ENCODE assay signal across 13 mouse cellular contexts in genomic region chr5:120680918-120681317, GRCm38 (mm10). TPM values are rescaled to one million over a fixed set of nuclear protein-coding genes. Genes with fewer than 3 reads are reported as not detected.
DNase-seq lines count a peak whose midpoint lies in the region; ATAC-seq lines count a peak whose summit lies in the region.
"Had no signal": no experiment of that assay in that cellular context is flagged by ENCODE, and none has a peak within 500 bp of the region (broad histone marks: within the 10 kb centered on the region; RNA-seq: fewer than 3 reads in every experiment).

No protein-coding gene starts in this region.

- no peaks in the 10 kb centered on the region for H3K36me3 ChIP-seq in embryonic facial prominence, embryonic 10.5 days (replicated peaks)
- H3K36me3 ChIP-seq in forebrain, embryonic 16.5 days (ENCODE audit: control insufficient read depth, insufficient read depth) = peaks cover 7% of the 10 kb centered on the region; the same call in 1 of the 2 replicates
- no peaks in the 10 kb centered on the region for H3K36me3 ChIP-seq in midbrain, embryonic 12.5 days

- H3K9me3 ChIP-seq in embryonic facial prominence, embryonic 10.5 days = no peaks in the 10 kb centered on the region
- no peaks in the 10 kb centered on the region for H3K9me3 ChIP-seq in forebrain, embryonic 16.5 days (ENCODE audit: control insufficient read depth, low read length)
- no peaks in the 10 kb centered on the region for H3K9me3 ChIP-seq in midbrain, embryonic 12.5 days
- H3K9me3 ChIP-seq: G1E had no signal

- peak; percentile 73 for DNase-seq in left cerebral cortex, postnatal 4 days
- no peak for DNase-seq in left cerebral cortex, adult 11 months (ENCODE audit: low spot score)
- no peak for DNase-seq in embryonic facial prominence, embryonic 10.5 days (ENCODE audit: low spot score)
- no peak for DNase-seq in natural killer cell, adult 2 months (ENCODE audit: low spot score in 2 of 2)
- no peak for DNase-seq in thymus, postnatal 10 days (ENCODE audit: low spot score in 2 of 2)
- DNase-seq in urinary bladder, postnatal 10 days (ENCODE audit: low spot score) = no peak

- peaks cover 60% of the 10 kb centered on the region for H3K27me3 ChIP-seq in embryonic facial prominence, embryonic 10.5 days (replicated peaks; ENCODE audit: low read depth, poor library complexity, severe bottlenecking)
- 0 out of 2 replicates have a peak, but pooled peaks cover 3% of the 10 kb centered on the region for H3K27me3 ChIP-seq in forebrain, embryonic 16.5 days (replicated peaks; ENCODE audit: control insufficient read depth, insufficient read depth, low read length)
- H3K27me3 ChIP-seq in midbrain, embryonic 12.5 days = peaks cover 51% of the 10 kb centered on the region

- peaks cover 40% of the 10 kb centered on the region for H3K4me1 ChIP-seq in embryonic facial prominence, embryonic 10.5 days
- peaks cover 20% of the 10 kb centered on the region for H3K4me1 ChIP-seq in forebrain, embryonic 16.5 days (replicated peaks; ENCODE audit: control insufficient read depth, insufficient read depth, low read length)
- peaks cover 25% of the 10 kb centered on the region for H3K4me1 ChIP-seq in midbrain, embryonic 12.5 days

- WGBS in embryonic facial prominence, embryonic 10.5 days = 87% methylated on average over 18 of the region's 18 CpGs
- 72% methylated on average over 18 of the region's 18 CpGs for WGBS in forebrain, embryonic 16.5 days
- 86% methylated on average over 18 of the region's 18 CpGs for WGBS in midbrain, embryonic 12.5 days

- intact Hi-C loops in left cerebral cortex, postnatal 4 days (cut with DNase I) = no loop called here

- ATAC-seq in forebrain, embryonic 16.5 days = 0 out of 2 replicates have a peak, but pooled peaks have one; percentile 8
- no peak for ATAC-seq in midbrain, embryonic 12.5 days (ENCODE audit: low FRiP score, low read depth)

- no peak overlapping the region for H3K9ac ChIP-seq in forebrain, embryonic 16.5 days (replicated peaks; ENCODE audit: low read depth, low read length)
- no peak overlapping the region for H3K9ac ChIP-seq in midbrain, embryonic 12.5 days (replicated peaks)

- H3K4me2 ChIP-seq in forebrain, embryonic 16.5 days (ENCODE audit: low read length) = no peak overlapping the region
- peak overlapping the region; percentile 44 for H3K4me2 ChIP-seq in midbrain, embryonic 12.5 days (replicated peaks)

- peak overlapping the region; percentile 87 for H3K27ac ChIP-seq in embryonic facial prominence, embryonic 10.5 days (replicated peaks)
- H3K27ac ChIP-seq in forebrain, embryonic 16.5 days (ENCODE audit: low read length) = 0 out of 2 replicates have a peak overlapping the region, but pooled peaks have one; percentile 57
- peak overlapping the region; percentile 87 for H3K27ac ChIP-seq in midbrain, embryonic 12.5 days (replicated peaks)

- H3K4me3 ChIP-seq in embryonic facial prominence, embryonic 10.5 days = peak overlapping the region; percentile 62
- no peak overlapping the region for H3K4me3 ChIP-seq in forebrain, embryonic 16.5 days (replicated peaks; ENCODE audit: low read length)
- H3K4me3 ChIP-seq in midbrain, embryonic 12.5 days = 0 out of 2 replicates have a peak overlapping the region, but pooled peaks have one; percentile 18
- H3K4me3 ChIP-seq: myocyte had no signal

RNA-seq across cellular contexts. Expression of gene Dtx1, which starts 30.8 kb away (rescaled TPM):
- 100 to 1,000 TPM; 122 to 124 TPM for total RNA-seq in left cerebral cortex, postnatal 4 days (2021)
- polyA plus RNA-seq in embryonic facial prominence, embryonic 10.5 days (2016; fragmentation: Nextera tagmentation; extraction: Ambion mirVana) = 1.8 and 2.2 TPM in 2 replicates
- 43.4 and 44.1 TPM in 2 replicates for polyA plus RNA-seq in forebrain, embryonic 16.5 days (2015; fragmentation: Nextera tagmentation; extraction: Ambion mirVana)
- polyA plus RNA-seq in midbrain, embryonic 12.5 days (2016; fragmentation: Nextera tagmentation; extraction: Ambion mirVana) = 17.1 and 18.4 TPM in 2 replicates
- polyA plus RNA-seq: myocyte had no signal

RNA-seq across cellular contexts. Expression of gene Rasal1, which starts 32.3 kb away (rescaled TPM):
- 10 to 100 TPM; 42.2 to 54.6 TPM for total RNA-seq in left cerebral cortex, postnatal 4 days (2021)
- 0.07 and 0.14 TPM in 2 replicates for polyA plus RNA-seq in embryonic facial prominence, embryonic 10.5 days (2016; fragmentation: Nextera tagmentation; extraction: Ambion mirVana)
- polyA plus RNA-seq in forebrain, embryonic 16.5 days (2015; fragmentation: Nextera tagmentation; extraction: Ambion mirVana) = 5.3 and 6.3 TPM in 2 replicates
- not detected in 2 replicates for polyA plus RNA-seq in midbrain, embryonic 12.5 days (2016; fragmentation: Nextera tagmentation; extraction: Ambion mirVana)
- total RNA-seq: gastrocnemius, adult 8-10 months had no signal
- polyA plus RNA-seq: lung, postnatal 0 days had no signal

RNA-seq across cellular contexts. Expression of gene Cfap73, which starts 46.9 kb away (rescaled TPM):
- under 1 TPM in 1 of 2 experiments, not detected in 1; 0.40 TPM for total RNA-seq in left cerebral cortex, postnatal 4 days (2021)
- 0.27 TPM in 1 of 2 replicates, not detected in the other for polyA plus RNA-seq in embryonic facial prominence, embryonic 10.5 days (2016; fragmentation: Nextera tagmentation; extraction: Ambion mirVana)
- polyA plus RNA-seq in forebrain, embryonic 16.5 days (2015; fragmentation: Nextera tagmentation; extraction: Ambion mirVana) = 0.39 and 0.46 TPM in 2 replicates
- polyA plus RNA-seq in midbrain, embryonic 12.5 days (2016; fragmentation: Nextera tagmentation; extraction: Ambion mirVana) = not detected in 2 replicates
- total RNA-seq: G1E; gastrocnemius, adult 8-10 months; heart, postnatal 4 days had no signal
- polyA plus RNA-seq: G1E, myocyte had no signal
